Mouse (Mus musculus) brain, embryonic 18.5 days (tissue): Measurements from ENCODE around the gene Gli2.
A peak's percentile ranks its signal among the peaks of the same experiment; 100 is the strongest.

Source experiments
- DNase-seq: peaks from one replicate; pipeline ENCODE4 v3.0.0-alpha.2; 2012; ENCODE audit warnings: low read depth, low spot score

The Gli2 gene

DNA sequence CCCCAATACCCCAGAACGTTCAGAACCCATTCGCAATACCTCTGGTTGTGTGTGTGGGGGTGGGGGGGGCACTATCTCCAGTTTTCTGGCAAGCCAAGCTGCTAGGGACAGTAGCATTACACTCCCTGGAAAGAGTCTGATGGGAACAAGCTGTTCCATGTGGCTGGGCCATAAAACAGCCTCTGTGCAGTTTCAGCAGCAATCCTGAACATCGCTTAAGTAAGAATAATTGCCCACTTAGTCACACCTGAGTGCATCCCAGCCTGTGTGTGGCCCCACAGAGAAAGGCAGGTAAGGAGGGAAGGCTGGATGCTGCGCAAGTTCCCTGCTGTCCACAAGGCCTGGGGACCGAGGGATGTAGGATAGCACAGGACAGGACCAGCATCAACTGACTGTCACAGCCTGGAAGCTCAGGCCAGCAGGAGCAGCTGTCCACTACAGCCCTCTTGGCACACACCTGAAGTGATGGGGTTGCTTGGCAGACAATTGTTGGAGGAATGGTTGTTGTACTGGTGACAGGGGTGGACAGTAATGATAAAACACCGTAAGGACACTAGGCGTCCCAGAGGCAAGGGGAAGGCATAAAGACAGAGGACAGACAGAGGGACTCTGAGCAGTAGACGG, 58.8 kb downstream of the Gli2 start:
- DNase-seq: no peak

DNA sequence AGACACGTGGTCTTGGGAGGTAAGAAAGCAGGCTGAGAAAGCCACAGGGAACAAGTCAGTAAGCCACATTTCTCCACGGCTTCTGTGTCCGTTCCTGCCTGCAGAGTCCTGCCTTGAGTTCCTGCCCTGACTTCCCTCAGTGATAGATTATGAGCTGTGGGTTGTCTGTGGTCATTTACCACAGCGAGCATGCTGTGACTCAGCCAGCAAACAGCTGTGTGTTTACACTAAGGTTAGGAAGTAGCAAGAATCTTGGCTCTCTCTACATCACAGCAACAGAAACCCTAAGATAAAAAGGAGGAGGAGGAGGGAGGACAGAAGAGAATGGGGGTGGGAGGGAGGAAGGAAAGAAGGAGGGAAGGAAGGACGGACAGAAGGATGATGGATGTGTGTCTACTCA, 59.6 kb downstream of the Gli2 start:
- DNase-seq: no peak

DNA sequence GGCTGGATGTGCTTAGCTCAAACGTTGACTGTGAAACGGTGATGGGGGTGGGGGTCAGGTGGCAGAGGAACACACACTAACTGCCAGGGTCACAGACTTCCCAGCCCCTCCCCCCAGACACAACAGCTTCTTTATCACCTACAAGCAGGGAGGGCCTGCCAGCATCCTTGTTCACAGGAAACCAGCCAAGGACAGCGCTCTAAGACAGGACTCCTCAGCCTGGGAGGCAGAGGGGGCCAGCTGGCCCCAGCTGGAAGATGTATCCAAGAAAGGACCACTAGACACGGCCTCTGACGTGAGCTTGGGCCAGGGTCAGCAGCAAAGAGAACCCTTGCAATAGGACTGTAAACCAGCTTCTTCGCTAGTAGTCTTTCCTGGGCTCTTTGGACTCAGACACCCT, 65.1 kb downstream of the Gli2 start:
- no peak for DNase-seq

DNA sequence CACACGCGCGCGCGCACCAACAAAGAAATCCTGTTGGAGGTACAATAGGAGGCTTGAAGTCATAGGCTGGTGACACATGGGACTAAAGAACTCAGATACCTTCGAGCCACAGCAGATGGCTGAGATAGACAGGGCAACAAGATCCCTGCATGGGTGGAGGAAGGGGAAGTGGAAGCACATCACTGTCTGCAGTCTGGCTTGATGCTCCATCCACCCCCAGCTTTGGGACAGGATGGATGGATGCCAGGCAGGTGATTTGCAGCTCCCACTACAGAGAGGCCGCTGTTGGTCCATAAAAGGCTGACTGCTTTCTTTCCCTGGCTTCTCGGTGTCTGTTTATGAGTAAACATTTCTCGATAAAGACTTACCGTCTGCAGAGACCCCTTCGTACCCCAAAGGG, 65.9 kb downstream of the Gli2 start:
- DNase-seq: no peak

DNA sequence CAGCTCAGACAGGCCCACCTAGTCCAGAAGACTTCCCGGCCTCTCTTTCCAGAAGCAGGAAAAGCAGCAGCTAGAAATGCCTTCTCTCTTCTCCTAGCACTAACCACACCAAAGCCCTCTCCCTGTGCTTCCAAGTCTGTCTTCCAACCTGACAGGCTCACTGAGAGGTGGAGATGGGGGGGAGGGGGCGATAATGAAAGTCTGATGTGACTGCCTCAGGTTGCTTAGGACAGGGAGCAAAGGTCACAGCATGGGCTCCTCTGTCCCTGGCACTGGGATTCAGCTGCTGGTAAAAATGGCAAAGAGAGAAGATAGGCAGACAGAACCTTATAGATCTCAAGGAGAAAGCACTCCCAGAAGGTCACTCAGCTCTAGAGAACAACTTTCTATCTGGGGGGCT, 70.0 kb downstream of the Gli2 start:
- no peak for DNase-seq

DNA sequence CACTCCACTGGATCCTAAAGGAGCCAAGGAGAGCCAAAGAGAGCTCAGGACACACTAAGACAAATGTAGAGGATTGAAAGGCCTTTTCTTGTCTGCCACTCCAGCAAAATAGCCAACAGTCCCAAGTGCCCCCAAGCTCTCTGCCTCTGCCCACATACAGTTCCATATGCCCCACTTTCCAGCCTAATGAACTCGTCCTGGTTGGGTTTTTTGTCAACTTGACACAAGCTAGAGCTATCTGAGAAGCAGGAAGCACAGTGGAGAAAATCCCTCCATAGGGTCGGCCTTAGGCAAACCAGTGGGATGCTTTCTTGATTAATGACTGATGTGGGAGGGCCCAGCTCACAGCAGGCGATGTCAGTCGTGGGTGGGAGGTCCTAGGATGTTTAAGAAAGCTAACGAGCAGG, 70.6 kb downstream of the Gli2 start:
- no peak for DNase-seq

DNA sequence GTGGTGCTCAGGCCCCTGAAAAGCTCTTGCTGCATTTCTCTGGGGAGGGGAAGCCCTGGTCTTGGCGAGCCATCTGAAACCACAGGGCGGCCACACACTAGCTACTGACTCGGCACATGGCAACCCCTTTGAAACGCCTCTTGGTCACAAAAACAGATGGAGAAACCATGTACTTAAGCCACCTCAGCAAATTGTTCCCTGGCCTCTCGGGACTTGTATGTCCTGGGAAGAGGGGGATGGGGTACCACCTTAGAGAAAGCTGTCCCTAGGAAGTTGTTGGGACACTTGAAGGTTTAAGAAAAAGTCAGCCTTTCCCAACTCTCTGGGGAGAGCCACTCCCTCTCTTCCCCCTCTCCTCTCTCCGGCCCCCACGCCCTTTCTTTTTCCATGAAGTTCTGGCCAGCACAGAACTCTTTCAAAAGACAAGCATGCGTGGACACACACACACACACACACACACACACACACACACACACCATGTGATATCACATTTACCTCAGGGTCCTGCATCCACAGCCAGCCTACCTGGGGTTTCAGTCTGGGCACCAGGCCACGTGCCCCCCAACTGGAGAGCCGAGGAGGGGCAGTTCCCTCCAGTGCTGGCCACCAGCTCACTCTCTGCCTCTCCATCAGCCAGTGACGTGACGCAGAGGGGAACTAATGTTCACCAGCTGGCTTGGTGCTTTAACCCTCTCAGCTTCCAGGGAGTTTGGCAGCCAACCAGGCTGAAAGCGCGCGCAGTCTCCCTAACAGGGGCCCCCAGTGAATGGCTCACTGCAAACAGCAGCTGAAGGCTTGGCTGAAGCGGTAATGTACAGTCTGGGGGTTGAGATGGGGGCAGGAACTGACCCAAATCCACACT, 71.2 kb downstream of the Gli2 start:
- peak; percentile 62 for DNase-seq

DNA sequence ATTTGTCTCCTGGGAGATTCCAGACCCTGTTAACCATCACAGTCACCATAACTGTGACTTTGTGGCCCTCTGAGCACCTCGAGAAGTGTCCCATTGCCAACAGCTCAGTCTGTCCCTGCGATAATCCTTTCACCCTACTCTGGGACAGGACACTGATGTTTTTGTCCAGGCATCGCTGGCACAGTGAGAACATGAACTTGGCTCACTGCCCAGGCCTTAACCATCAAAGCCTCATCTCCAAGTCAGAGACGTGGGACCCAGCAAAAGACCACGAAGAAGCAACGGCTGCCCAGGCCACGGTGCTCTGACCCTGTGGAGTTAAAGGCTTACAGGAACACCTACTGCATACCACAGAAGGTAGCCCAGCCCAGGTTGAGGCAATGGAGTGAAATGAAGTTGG, 72.8 kb downstream of the Gli2 start:
- no peak for DNase-seq

DNA sequence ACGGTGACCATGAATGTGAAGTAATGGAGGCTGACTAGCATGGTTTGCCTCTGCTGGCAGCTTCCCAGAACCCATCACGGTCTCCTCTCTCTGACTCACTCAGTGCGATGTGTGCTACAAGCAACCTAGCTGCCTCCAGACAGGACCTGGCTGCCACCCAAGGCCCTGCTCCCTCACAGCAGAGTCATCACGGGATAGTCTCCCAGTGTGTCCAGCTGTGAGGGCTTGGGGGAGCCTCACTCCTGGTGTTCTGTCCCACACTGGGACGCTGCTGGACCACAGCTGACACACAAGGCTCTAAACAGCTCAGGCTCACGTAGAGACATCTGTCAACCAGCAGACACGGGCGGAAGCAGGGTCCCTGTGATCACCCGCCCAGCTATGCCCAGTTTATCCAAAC, 76.8 kb downstream of the Gli2 start:
- no peak for DNase-seq

DNA sequence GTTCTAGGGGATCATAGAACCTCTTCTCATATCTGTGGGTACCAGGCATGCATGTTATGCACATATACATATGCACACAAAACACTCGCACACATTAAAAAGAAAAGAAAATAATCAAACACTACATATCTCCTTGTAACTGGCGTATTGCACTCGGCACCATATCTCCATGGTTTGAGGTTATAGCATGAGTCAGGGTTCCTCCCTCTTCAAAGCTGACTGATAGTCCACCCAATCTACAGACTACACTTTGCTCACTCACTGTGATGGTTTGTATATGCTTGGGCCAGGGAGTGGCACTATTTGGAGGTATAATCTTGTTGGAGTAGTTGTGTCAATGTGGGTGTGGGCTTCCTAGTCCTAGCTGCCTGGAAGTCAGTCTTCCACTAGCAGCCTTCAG, 78.0 kb downstream of the Gli2 start:
- no peak for DNase-seq

DNA sequence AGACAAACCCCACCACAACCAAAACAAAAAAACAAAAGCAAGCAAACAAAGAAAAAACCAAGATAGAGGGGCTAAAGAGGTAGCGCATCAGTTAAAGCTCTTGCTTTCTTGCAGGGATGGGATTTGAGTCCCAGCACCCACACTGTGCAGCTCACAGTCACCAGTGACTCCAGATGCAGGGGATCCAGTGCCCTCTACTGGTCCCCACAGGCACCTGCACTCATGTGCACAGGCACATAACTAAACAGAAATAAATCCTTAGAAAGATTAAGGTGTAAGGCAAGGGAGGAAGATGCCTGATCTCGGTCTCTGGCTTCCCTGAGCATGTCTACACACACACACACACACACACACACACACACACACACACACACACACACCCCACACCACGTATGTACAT, 83.4 kb downstream of the Gli2 start:
- DNase-seq: no peak

DNA sequence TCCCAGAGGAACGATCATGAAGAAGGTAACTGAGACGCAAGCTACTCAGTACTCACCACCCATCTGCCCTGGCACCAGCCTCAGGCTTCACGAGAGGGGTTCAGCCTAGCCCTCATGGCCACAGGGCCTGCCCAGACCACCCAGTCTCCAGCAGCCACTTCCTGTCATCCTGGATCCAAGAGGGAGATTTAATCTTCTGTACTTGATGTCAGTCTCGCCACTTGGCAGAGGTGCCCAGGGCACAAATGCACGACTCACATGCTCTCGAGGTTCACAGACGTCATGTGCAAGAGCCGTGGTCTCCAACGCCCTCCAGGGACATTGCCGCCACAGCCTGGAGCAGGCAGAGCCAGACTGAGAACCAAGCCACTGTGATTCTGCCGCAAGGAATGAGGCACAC, 84.0 kb downstream of the Gli2 start:
- no peak for DNase-seq

DNA sequence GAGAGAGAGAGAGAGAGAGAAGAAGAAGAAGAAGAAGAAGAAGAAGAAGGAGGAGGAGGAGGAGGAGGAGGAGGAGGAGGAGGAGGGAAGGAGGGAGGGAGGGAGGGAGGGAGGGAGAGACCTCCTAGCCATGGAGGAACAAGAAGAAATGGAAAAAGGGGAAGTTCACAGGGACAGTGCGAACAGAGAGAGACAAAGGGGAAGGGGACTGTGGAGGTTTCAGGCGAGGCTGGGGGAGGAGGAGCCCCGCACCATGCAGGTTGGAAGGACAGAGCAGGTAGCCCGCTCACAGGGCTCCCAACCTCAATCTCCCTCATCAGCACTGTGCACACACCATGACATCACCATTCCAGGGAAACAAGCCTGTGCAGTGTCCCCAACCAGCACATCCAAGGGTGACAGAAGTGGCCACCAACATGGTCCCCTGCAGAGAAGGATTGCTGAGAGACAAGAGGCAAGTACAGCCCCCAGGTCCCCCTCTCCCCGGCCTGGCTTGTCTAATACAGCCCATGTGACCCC, 84.7 kb downstream of the Gli2 start:
- DNase-seq: no peak

DNA sequence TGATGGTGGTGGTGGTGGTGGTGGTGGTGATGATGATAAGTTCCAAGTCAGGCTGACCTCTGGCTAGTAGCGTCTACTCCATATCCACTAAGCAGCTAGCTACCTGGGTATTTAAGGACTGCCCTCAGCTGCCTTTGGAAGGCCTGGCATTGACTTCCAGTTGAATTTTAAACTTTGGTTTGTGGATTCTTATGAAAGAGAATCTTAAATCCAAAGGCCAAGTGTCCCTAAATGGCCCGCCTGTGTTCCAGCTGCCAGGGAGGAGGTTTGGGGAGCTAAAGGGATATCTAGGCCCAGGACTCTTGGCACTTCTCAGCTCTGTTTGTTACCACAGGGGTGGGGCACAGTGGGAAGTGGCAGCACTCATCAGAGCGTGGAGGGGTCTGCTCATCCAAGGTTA, 85.4 kb downstream of the Gli2 start:
- no peak for DNase-seq

DNA sequence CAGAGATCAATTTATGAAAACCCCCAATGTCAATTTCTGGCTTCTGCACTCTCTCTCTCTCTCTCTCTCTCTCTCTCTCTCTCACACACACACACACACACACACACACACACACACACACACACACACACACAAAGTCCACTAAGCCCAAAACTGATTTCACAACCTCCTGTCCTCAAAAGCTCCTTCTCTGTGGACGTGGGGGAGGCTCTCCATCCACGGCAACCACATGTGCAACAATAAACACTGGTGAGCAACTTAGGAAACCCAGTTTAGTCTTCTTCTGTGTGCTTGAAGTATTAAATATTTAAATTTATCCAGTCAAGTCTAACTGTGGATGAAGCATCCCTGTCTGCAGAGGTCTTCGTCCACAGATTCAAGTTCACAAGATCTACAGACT, 86.1 kb downstream of the Gli2 start:
- no peak for DNase-seq

DNA sequence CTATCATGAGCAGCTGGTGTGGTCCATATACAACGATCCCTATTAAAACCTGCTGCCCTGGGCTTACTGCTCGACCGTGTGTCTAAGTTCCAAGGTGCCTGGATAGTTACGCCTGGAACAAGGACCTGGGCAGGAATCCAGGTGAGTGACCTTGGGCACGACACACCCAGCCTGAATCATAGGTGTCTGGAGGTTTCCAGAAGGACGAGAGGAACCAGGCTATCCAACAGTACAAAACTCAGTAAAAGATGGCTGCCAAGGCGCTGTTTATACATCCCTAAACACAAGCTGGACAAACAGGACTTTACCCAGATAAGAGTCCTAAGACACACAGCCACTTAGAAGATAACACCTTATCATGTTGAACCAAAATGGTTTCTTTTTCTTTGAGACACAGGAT, 94.8 kb downstream of the Gli2 start:
- no peak for DNase-seq

DNA sequence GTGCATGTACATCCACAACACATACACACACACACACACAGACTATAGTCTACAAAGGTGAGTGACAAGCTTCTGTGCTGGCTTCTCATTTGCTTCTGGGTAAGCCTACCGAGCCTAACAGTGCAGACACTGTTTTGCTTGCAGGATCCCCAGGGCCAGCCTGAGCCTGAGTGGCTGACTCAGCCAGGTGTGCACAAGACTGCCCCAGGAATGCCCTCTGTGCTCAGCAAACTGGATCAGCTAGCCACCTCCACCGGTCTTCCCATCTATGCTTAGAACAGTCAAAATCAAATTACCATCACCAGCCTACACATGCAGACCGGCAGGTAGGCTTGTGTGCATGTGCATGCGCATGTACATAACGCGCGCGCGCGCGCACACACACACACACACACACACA, 97.6 kb downstream of the Gli2 start:
- no peak for DNase-seq

DNA sequence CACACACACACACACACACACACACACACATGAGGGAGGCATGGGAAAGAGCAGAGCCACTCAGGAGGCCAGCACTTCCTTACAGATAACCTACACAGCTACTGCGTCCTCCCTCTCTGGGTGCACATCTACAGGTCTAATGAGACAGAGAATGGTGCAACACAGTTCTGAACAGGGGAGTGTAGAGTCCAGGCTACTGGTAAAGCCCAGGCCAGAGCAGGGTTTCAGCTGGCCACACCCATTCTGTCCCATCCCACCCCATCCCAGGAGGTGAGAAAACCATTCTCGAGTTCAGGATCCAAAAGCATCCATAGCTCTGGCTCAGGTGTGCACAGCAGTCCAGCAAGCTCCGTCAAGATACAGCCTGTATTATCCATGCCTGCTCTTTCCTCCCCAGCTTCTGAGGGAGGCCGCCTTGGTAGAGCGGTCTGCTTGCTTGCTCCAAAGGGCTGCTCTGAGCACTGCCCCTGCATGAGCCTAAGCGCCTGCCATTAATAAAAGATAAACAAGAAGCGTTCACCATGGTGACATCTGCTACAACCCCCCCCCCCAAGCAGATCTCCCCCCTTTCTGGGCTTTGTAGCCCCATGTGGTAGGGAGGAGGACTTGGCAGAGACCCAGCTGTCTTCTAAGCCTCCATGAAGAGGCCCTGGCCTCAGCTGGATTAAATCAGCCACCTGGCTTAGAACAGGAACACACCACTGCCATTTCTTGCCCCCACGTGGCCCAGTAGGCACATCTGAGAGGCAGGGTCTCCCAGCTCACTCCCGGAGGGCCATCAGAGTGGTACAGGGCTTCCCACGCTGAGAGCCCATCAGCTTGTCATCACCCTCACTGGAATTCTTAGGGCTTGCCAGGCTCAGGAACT, 98.8 kb downstream of the Gli2 start:
- DNase-seq: no peak

DNA sequence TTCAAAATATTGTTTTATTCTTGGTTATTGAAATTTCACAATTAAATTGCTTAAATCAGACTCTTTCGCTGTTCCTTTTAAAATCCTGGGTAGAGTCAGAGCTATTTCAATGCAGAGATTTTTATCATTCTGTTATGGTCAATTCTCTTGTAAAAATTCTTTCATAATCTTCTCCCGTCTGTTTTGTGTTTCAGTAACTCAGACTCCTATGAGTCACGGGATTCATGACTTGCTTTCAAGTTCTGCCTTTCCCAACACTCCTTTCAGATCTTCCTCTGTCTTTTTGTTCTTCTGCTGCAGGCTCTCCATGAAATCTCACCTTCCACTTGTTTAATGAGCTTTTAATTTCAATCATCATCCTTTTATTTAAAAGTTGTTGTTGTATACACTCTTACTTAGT, 100.4 kb downstream of the Gli2 start:
- DNase-seq: no peak

DNA sequence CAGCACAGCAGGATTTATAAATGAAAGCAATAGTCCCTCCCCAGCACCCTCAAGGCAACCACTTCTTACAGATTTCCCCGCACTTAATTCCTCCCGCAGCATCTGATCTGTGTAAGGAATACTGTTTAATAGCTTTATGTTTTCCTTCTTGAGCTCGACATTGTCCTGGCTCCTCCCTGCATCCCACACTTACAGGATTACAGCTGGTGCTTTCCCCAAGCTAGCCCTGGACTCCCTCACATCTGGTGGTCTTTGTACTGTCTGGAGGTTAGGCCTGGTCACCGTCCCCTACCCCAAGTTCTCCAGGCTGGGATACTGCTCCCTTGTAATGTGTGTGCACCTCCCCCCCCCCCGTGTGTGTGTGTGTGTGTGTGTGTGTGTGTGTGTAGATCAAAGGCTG, 101.1 kb downstream of the Gli2 start:
- DNase-seq: no peak

DNA sequence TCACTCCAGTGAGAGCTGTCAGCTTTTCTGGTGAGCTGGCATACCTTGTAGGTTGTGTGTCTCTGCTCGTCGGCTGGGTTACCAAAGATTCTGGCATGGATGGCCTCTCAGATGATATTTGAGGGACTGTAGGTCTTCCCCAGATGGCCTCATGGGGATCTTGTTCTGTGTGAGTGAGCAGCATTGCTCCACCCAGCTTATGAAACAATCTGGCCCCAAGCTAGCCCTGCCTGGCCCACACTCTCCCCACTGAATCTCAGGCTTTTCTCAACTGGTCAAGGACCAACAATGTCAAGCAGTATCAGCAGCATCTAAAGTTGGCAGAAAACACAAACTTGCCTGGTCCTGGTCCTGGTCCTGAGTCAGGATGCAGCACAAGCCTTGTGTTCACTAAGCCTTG, 105.0 kb downstream of the Gli2 start:
- DNase-seq: no peak

DNA sequence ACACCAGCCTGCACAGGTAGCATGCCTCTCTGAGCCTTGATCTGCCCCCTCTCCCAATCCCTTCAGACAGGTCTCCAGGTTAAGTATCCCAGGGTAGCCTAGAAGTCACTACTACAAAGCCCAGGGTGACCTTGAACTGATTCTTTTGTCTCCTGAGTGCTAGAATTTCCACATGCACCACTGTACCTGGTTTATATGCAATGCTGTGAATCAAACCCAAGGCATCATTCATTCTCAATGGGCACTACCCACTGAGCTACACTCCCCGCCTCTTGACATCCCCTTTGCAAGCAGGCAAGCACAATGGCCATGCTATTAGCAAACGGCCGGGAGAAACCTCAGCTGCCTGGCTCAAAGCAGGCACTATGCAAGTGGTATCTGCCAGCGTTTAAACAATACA, 106.2 kb downstream of the Gli2 start:
- DNase-seq: no peak
